Comparison of ENCODE assay signal across 8 mouse cellular contexts in genomic region chr14:52014761-52015311, GRCm38 (mm10). TPM values are rescaled to one million over a fixed set of nuclear protein-coding genes. Genes with fewer than 3 reads are reported as not detected.
A peak's percentile ranks its signal among the peaks of the same experiment; 100 is the strongest.
DNase-seq lines count a peak whose midpoint lies in the region; ATAC-seq and TF ChIP-seq lines count a peak whose summit lies in the region.

No protein-coding gene starts in this region.

- no peaks in the 10 kb centered on the region for H3K79me2 ChIP-seq in myocyte (ENCODE audit: control insufficient read depth, insufficient read depth)

- H3K4me3 ChIP-seq in bone marrow, adult 2 months (replicated peaks; ENCODE audit: control insufficient read depth, low read depth, low read length) = peak overlapping the region; percentile 78
- H3K4me3 ChIP-seq in forebrain, embryonic 13.5 days = peak overlapping the region; percentile 65
- H3K4me3 ChIP-seq in hindbrain, embryonic 14.5 days (replicated peaks; ENCODE audit: low read length) = peak overlapping the region; percentile 66
- H3K4me3 ChIP-seq in liver, embryonic 12.5 days = peak overlapping the region; percentile 76
- H3K4me3 ChIP-seq in myocyte = peak overlapping the region; percentile 39

- intact Hi-C loops in heart, postnatal 25 days (cut with DNase I) = no loop called here

- peak overlapping the region; percentile 93 for H3K9ac ChIP-seq in forebrain, embryonic 13.5 days
- peak overlapping the region; percentile 85 for H3K9ac ChIP-seq in hindbrain, embryonic 14.5 days
- peak overlapping the region; percentile 84 for H3K9ac ChIP-seq in liver, embryonic 12.5 days

- H3K4me1 ChIP-seq in bone marrow, adult 2 months (ENCODE audit: control insufficient read depth, insufficient read depth, low read length) = no peaks in the 10 kb centered on the region; the same call in 1 of the 2 replicates
- peaks cover 70% of the 10 kb centered on the region for H3K4me1 ChIP-seq in forebrain, embryonic 13.5 days
- peaks cover 66% of the 10 kb centered on the region for H3K4me1 ChIP-seq in hindbrain, embryonic 14.5 days (replicated peaks; ENCODE audit: control insufficient read depth, insufficient read depth, low read length)
- peaks cover 69% of the 10 kb centered on the region for H3K4me1 ChIP-seq in liver, embryonic 12.5 days

- DNase-seq in heart, adult 11 months = peak; percentile 98
- no peak for DNase-seq in heart, postnatal 25 days (ENCODE audit: low spot score)
- peak; percentile 61 for DNase-seq in hindbrain, embryonic 14.5 days (ENCODE audit: low spot score)
- DNase-seq in frontal cortex, postnatal 10 days (ENCODE audit: low spot score in 2 of 2) = no peak

- peak overlapping the region; percentile 33 for H3ac ChIP-seq in myocyte (ENCODE audit: control insufficient read depth, insufficient read length)

- no peaks in the 10 kb centered on the region for H3K9me3 ChIP-seq in forebrain, embryonic 13.5 days (replicated peaks)
- H3K9me3 ChIP-seq in hindbrain, embryonic 14.5 days (ENCODE audit: control insufficient read depth, low read length) = no peaks in the 10 kb centered on the region
- no peaks in the 10 kb centered on the region for H3K9me3 ChIP-seq in liver, embryonic 12.5 days (replicated peaks)

- ATAC-seq in forebrain, embryonic 13.5 days = 0 out of 2 replicates have a peak, but pooled peaks have one; percentile 10
- ATAC-seq in hindbrain, embryonic 14.5 days (ENCODE audit: low FRiP score) = peak; percentile 38
- ATAC-seq in liver, embryonic 12.5 days = peak; percentile 22; the same call in 1 of the 2 replicates

- TF ChIP-seq CTCF in bone marrow, adult 2 months (IDR thresholded peaks at IDR 0.05; ENCODE audit: control insufficient read depth, insufficient read depth, low read length) = no peak

- H3K4me2 ChIP-seq in forebrain, embryonic 13.5 days = peak overlapping the region; percentile 74
- peak overlapping the region; percentile 56 for H3K4me2 ChIP-seq in hindbrain, embryonic 14.5 days (replicated peaks)
- H3K4me2 ChIP-seq in liver, embryonic 12.5 days = peak overlapping the region; percentile 89
- peak overlapping the region; percentile 99 for H3K4me2 ChIP-seq in myocyte (ENCODE audit: low read depth)

- H3K36me3 ChIP-seq in forebrain, embryonic 13.5 days (ENCODE audit: poor library complexity, severe bottlenecking) = no peaks in the 10 kb centered on the region
- H3K36me3 ChIP-seq in hindbrain, embryonic 14.5 days (replicated peaks; ENCODE audit: control insufficient read depth, insufficient read depth) = no peaks in the 10 kb centered on the region
- 0 out of 2 replicates have a peak, but pooled peaks cover 5% of the 10 kb centered on the region for H3K36me3 ChIP-seq in liver, embryonic 12.5 days
- no peaks in the 10 kb centered on the region for H3K36me3 ChIP-seq in myocyte (ENCODE audit: control insufficient read depth, insufficient read depth)

- no peak overlapping the region for H3K27ac ChIP-seq in bone marrow, adult 2 months (ENCODE audit: control insufficient read depth, insufficient read depth, low read depth, low read length, poor library complexity)
- H3K27ac ChIP-seq in forebrain, embryonic 13.5 days = peak overlapping the region; percentile 99
- H3K27ac ChIP-seq in hindbrain, embryonic 14.5 days = peak overlapping the region; percentile 97
- H3K27ac ChIP-seq in liver, embryonic 12.5 days = peak overlapping the region; percentile 81

- TF ChIP-seq POLR2A in bone marrow, adult 2 months (IDR thresholded peaks at IDR 0.05; ENCODE audit: borderline replicate concordance, control insufficient read depth, low read depth, low read length) = peak; percentile 49; the same call in 1 of the 2 replicates
- TF ChIP-seq POLR2A in myocyte (IDR thresholded peaks at IDR 0.05; ENCODE audit: insufficient read length, low read depth) = peak; percentile 57

- H3K27me3 ChIP-seq in forebrain, embryonic 13.5 days = no peaks in the 10 kb centered on the region
- no peaks in the 10 kb centered on the region for H3K27me3 ChIP-seq in hindbrain, embryonic 14.5 days (ENCODE audit: control insufficient read depth, insufficient read depth, low read length)
- H3K27me3 ChIP-seq in liver, embryonic 12.5 days (replicated peaks) = peaks cover 6% of the 10 kb centered on the region; the same call in 1 of the 2 replicates
- no peaks in the 10 kb centered on the region for H3K27me3 ChIP-seq in myocyte (ENCODE audit: control insufficient read depth, insufficient read depth, insufficient read length)

- 1% methylated on average over 28 of the region's 28 CpGs for WGBS in bone marrow, adult 2 months
- WGBS in forebrain, embryonic 13.5 days = under 1% methylated on average over 19 of the region's 28 CpGs
- WGBS in hindbrain, embryonic 14.5 days = under 1% methylated on average over 14 of the region's 28 CpGs
- WGBS in liver, embryonic 12.5 days (ENCODE audit: insufficient replicate concordance) = 1% methylated on average over 16 of the region's 28 CpGs

TF ChIP-seq in myocyte, 11 proteins besides CTCF, POLR2A, EP300 and RAD21:
- TF ChIP-seq MAX (IDR thresholded peaks at IDR 0.05; ENCODE audit: low read depth) = no peak
- TF ChIP-seq USF1 (IDR thresholded peaks at IDR 0.05; ENCODE audit: low read depth) = no peak
- TF ChIP-seq CEBPB (IDR thresholded peaks at IDR 0.05; ENCODE audit: insufficient read depth, poor library complexity, severe bottlenecking) = no peak
- TF ChIP-seq TCF3 (IDR thresholded peaks at IDR 0.05; ENCODE audit: insufficient read length, low read depth) = no peak
- no peak for TF ChIP-seq MYOD1 (IDR thresholded peaks at IDR 0.05; ENCODE audit: control insufficient read depth in 1 of 3, insufficient read length in 2 of 3, low read depth in 2 of 3)
- peak; percentile 71 for TF ChIP-seq POLR2AphosphoS2 (IDR thresholded peaks at IDR 0.05; ENCODE audit: insufficient read length, low read depth)
TF ChIP-seq in myocyte: peak in this region for 1.

RNA-seq across cellular contexts. Expression of gene Tmem253, which starts 0.6 kb away (rescaled TPM):
- total RNA-seq in heart, postnatal 25 days (2021) = 1 to 10 TPM; 3.3 to 3.9 TPM
- not detected in 2 replicates for polyA plus RNA-seq in bone marrow, adult 2 months (2011; ENCODE audit: insufficient read depth, insufficient read length, low replicate concordance, missing spikeins)
- polyA plus RNA-seq in forebrain, embryonic 13.5 days (2015; fragmentation: Nextera tagmentation; extraction: Ambion mirVana) = 0.63 and 0.96 TPM in 2 replicates
- polyA plus RNA-seq in hindbrain, embryonic 14.5 days (2014; fragmentation: Nextera tagmentation; extraction: Ambion mirVana) = 0.29 and 0.37 TPM in 2 replicates
- 0.32 and 0.39 TPM in 2 replicates for polyA plus RNA-seq in liver, embryonic 12.5 days (2016; fragmentation: Nextera tagmentation; extraction: Ambion mirVana)
- polyA plus RNA-seq in myocyte (2012; fragmentation: generic; extraction: Trizol) = 0.34 TPM

RNA-seq across cellular contexts. Expression of gene Zfp219, which starts 5.7 kb away (rescaled TPM):
- 10 to 100 TPM; 24.8 to 29.0 TPM for total RNA-seq in heart, postnatal 25 days (2021)
- 16.1 and 25.9 TPM in 2 replicates for polyA plus RNA-seq in bone marrow, adult 2 months (2011; ENCODE audit: insufficient read depth, insufficient read length, low replicate concordance, missing spikeins)
- 52.3 and 58.6 TPM in 2 replicates for polyA plus RNA-seq in forebrain, embryonic 13.5 days (2015; fragmentation: Nextera tagmentation; extraction: Ambion mirVana)
- polyA plus RNA-seq in hindbrain, embryonic 14.5 days (2014; fragmentation: Nextera tagmentation; extraction: Ambion mirVana) = 26.4 and 28.7 TPM in 2 replicates
- 15.3 and 15.8 TPM in 2 replicates for polyA plus RNA-seq in liver, embryonic 12.5 days (2016; fragmentation: Nextera tagmentation; extraction: Ambion mirVana)
- 13.6 TPM for polyA plus RNA-seq in myocyte (2012; fragmentation: generic; extraction: Trizol)

RNA-seq across cellular contexts. Expression of gene Olfr221, which starts 27.4 kb away (rescaled TPM):
- total RNA-seq in heart, postnatal 25 days (2021) = not detected
- not detected in 2 replicates for polyA plus RNA-seq in bone marrow, adult 2 months (2011; ENCODE audit: insufficient read depth, insufficient read length, low replicate concordance, missing spikeins)
- polyA plus RNA-seq in forebrain, embryonic 13.5 days (2015; fragmentation: Nextera tagmentation; extraction: Ambion mirVana) = not detected in 2 replicates
- not detected in 2 replicates for polyA plus RNA-seq in hindbrain, embryonic 14.5 days (2014; fragmentation: Nextera tagmentation; extraction: Ambion mirVana)
- polyA plus RNA-seq in liver, embryonic 12.5 days (2016; fragmentation: Nextera tagmentation; extraction: Ambion mirVana) = not detected in 2 replicates
- polyA plus RNA-seq in myocyte (2012; fragmentation: generic; extraction: Trizol) = not detected

RNA-seq across cellular contexts. Expression of gene Arhgef40, which starts 30.3 kb away (rescaled TPM):
- 10 to 100 TPM; 31.2 to 41.2 TPM for total RNA-seq in heart, postnatal 25 days (2021)
- 21.3 and 23.7 TPM in 2 replicates for polyA plus RNA-seq in bone marrow, adult 2 months (2011; ENCODE audit: insufficient read depth, insufficient read length, low replicate concordance, missing spikeins)
- 75.9 and 84.7 TPM in 2 replicates for polyA plus RNA-seq in forebrain, embryonic 13.5 days (2015; fragmentation: Nextera tagmentation; extraction: Ambion mirVana)
- 67.2 and 68.8 TPM in 2 replicates for polyA plus RNA-seq in hindbrain, embryonic 14.5 days (2014; fragmentation: Nextera tagmentation; extraction: Ambion mirVana)
- polyA plus RNA-seq in liver, embryonic 12.5 days (2016; fragmentation: Nextera tagmentation; extraction: Ambion mirVana) = 34.8 and 40.1 TPM in 2 replicates
- polyA plus RNA-seq in myocyte (2012; fragmentation: generic; extraction: Trizol) = 35.0 TPM

Comparison
In these comparisons a context has a peak if more than half of its experiments do, and no peak if none do; other contexts are left out.
1. DNase-seq: peak in heart, adult 11 months (single experiment) and hindbrain, embryonic 14.5 days (single experiment); none in heart, postnatal 25 days (single experiment) and frontal cortex, postnatal 10 days (0 of 2).
2. Peak in every context shown above with its lines, with median percentiles within 50 percentile points of each other: H3K4me3 ChIP-seq, ATAC-seq, H3K4me2 ChIP-seq and H3K9ac ChIP-seq.